Mouse (Mus musculus) neural tube, embryonic 14.5 days (tissue): ENCODE measurements at regions not wholly inside any gene's neighbourhood (a gene's known extent, or its start where the extent isn't known, plus 50 kb on each side); places are given as distances from the start of the nearest gene placed in this dataset.

ENCODE experiments used
- ATAC-seq: fragments of 200-750 bp; cut with Nextera tagmentation; 2 replicates; pipeline ENCODE4 v1.8.0; 2017; ENCODE audit warnings: low read depth, mild to moderate bottlenecking, moderate TSS enrichment, moderate library complexity
- H3K27ac ChIP-seq: fragments of 300-500 bp; sonication (generic); 2 replicates; pipeline ENCODE4 v1.5.1; 2014; ENCODE audit warnings: low read depth, mild to moderate bottlenecking, control low read depth, low read length, moderate library complexity, mixed read lengths
- H3K27me3 ChIP-seq: fragments of 300-500 bp; sonication (generic); 2 replicates; pipeline ENCODE4 v1.6.1; 2014; ENCODE audit warnings: low read length; ENCODE audit not compliant: control insufficient read depth, insufficient read depth
- H3K36me3 ChIP-seq: fragments of 300-500 bp; sonication (generic); 2 replicates; pipeline ENCODE4 v1.6.1; 2014; ENCODE audit warnings: low read length, mixed read lengths; ENCODE audit not compliant: control insufficient read depth, insufficient read depth
- H3K4me1 ChIP-seq: fragments of 300-500 bp; sonication (generic); 2 replicates; pipeline ENCODE4 v1.6.1; 2014; ENCODE audit warnings: low read length; ENCODE audit not compliant: control insufficient read depth, insufficient read depth
- H3K4me2 ChIP-seq: fragments of 300-500 bp; sonication (generic); 2 replicates; pipeline ENCODE4 v1.6.1; 2014; ENCODE audit warnings: mild to moderate bottlenecking, low read depth, low read length, control low read depth
- H3K4me3 ChIP-seq: fragments of 300-500 bp; sonication (generic); 2 replicates; pipeline ENCODE4 v1.5.1; 2014; ENCODE audit warnings: low read depth, low read length, control low read depth, mixed read lengths
- H3K9ac ChIP-seq: fragments of 300-500 bp; sonication (generic); replicated peaks from 2 replicates; pipeline ENCODE4 v1.6.1; 2014; ENCODE audit warnings: low read depth, mild to moderate bottlenecking, control low read depth, low read length, mixed read lengths
- H3K9me3 ChIP-seq: fragments of 300-500 bp; sonication (generic); 2 replicates; pipeline ENCODE4 v1.6.1; 2016; ENCODE audit warnings: low read length; ENCODE audit not compliant: control insufficient read depth
- WGBS: fragments of 180-500 bp; shearing (Covaris S2); extraction: QIAGEN DNeasy Blood & Tissue Kit; methylation state at CpG from one replicate; pipeline ENCODE4 v1.1.7; 2014; 5-methylcytosine and 5-hydroxymethylcytosine counted together

DNA sequence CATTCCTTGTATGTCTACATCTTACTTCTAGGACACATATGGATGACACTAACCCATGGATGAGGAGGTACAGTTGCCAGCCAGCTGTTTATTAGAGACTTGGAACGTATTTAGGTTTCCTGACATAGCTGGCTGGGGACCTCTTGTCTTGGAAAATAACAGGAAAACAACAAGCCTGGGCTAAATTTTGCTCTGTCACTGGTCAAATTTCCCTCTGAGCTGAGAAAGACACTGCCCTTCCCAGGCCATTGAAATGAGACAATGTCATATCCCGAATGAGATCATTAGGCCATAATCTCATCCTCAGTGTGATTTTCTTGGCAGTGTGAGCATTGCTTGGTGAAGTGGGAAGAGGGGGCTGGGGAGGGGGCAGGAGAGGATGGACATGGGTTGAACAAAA, 321.9 kb upstream of the Pard3b start:
- H3K9ac ChIP-seq, result no peak overlapping the region
- no peaks in the 10 kb centered on the region for H3K9me3 ChIP-seq
- no peak overlapping the region for H3K27ac ChIP-seq
- H3K27me3 ChIP-seq, result no peaks in the 10 kb centered on the region; the same call in 1 of the 2 replicates
- no peak for ATAC-seq
- no peaks in the 10 kb centered on the region for H3K36me3 ChIP-seq
- no peak overlapping the region for H3K4me3 ChIP-seq
- no peaks in the 10 kb centered on the region for H3K4me1 ChIP-seq
- H3K4me2 ChIP-seq, result no peak overlapping the region
- WGBS, result 73% methylated on average over 2 of the region's 2 CpGs

DNA sequence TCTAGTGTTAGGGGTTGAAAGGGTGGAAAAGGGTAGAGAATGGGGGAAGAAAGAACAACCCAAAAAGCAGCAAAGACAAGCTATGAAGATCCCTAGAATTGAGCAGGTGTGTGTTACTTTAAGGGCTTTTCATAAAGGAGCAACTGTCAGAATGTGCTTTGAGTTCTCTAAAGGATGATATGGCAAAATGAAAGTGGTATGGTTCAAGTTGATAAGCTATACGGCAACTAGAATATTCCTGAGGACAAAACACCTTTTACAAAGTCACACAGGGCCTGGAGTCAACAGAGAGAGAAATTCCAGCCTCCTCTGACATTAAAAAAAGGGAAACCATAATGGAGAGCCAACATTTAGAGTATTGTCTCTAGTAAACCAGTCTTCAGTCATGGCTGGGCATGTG, 320.6 kb upstream of the Pard3b start:
- H3K9ac ChIP-seq, result no peak overlapping the region
- H3K27me3 ChIP-seq, result no peaks in the 10 kb centered on the region; the same call in 1 of the 2 replicates
- no peak for ATAC-seq
- H3K9me3 ChIP-seq, result no peaks in the 10 kb centered on the region
- WGBS, result 89% methylated on average over 1 of the region's 1 CpGs
- no peaks in the 10 kb centered on the region for H3K36me3 ChIP-seq
- H3K4me1 ChIP-seq, result no peaks in the 10 kb centered on the region
- no peak overlapping the region for H3K27ac ChIP-seq
- H3K4me2 ChIP-seq, result no peak overlapping the region
- H3K4me3 ChIP-seq, result no peak overlapping the region

DNA sequence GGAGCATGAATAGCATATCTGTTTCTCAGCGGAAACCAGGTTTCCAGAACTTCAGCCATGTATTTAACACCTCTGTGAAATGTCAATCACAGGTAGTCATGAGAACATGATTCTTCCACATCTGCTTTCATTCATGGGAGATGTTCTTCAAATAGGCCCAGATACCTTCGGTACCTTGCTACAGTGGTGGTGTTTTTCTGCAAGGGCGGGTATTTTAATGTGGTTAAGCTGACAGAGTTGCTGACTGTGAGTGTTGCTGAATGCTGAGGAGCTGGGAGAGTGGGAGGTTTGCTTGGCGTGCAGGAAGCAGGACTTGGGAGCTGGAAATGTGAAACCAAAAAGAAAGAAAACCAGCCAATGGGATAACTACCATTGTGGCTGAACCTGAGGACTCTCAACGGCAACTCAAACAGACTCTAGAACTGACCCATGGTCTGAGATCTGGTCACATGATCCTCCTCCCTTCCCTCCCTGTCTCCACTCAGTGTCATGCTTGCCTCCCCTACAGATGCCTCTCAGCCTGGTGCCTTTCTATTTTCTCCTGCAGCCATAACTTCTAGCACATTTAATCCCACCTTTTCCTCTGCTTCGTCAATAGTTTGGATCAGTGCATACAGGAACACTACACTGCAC, 317.0 kb upstream of the Pard3b start:
- H3K27me3 ChIP-seq, result no peaks in the 10 kb centered on the region
- no peak overlapping the region for H3K4me3 ChIP-seq
- no peak overlapping the region for H3K4me2 ChIP-seq
- ATAC-seq, result no peak
- H3K9me3 ChIP-seq, result no peaks in the 10 kb centered on the region
- no peaks in the 10 kb centered on the region for H3K4me1 ChIP-seq
- H3K9ac ChIP-seq, result no peak overlapping the region
- H3K27ac ChIP-seq, result no peak overlapping the region
- 85% methylated on average over 6 of the region's 6 CpGs for WGBS
- no peaks in the 10 kb centered on the region for H3K36me3 ChIP-seq

DNA sequence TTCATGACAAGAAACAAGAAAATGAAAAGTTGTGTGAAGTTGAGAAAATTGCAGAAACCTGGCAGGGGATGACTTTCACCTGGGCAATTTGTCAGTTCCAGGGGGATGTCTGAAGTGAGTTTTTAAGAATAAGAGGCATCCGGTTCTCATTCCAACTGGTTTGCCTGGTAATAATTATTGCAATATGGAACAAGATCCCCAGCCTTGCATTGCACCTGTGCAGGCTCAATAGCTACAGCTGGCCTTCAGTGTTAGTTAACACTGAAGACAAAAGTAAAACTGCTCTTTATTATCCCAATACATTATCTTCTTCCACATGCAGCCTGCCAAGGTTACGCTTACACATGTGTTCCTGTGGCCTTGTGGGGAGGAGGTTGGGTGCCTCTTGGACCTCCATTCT, 307.2 kb upstream of the Pard3b start:
- no peak overlapping the region for H3K27ac ChIP-seq
- H3K4me3 ChIP-seq, result no peak overlapping the region
- no peaks in the 10 kb centered on the region for H3K36me3 ChIP-seq
- H3K4me2 ChIP-seq, result no peak overlapping the region
- H3K4me1 ChIP-seq, result no peaks in the 10 kb centered on the region
- H3K9me3 ChIP-seq, result no peaks in the 10 kb centered on the region
- ATAC-seq, result no peak
- H3K9ac ChIP-seq, result no peak overlapping the region
- no peaks in the 10 kb centered on the region for H3K27me3 ChIP-seq
- WGBS, result 92% methylated on average over 2 of the region's 2 CpGs

DNA sequence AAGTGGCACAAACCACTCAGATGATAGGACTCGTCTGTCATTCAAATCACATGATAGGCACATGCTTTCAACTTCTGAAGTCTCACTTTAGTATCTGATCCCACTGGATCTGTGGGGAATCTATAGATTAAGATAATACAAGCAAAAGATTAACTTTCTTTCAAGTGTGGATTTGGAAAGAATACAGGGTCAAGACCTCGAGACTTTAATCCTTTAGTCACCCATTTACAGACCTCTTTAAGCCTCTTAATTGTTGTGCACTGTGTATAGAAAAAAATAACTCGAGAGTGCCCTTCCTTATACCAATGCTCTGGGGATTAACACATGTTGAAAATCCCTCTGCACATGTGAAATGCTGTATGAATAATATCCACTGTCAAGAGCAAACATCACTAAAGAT, 306.7 kb upstream of the Pard3b start:
- H3K36me3 ChIP-seq, result no peaks in the 10 kb centered on the region
- H3K4me1 ChIP-seq, result no peaks in the 10 kb centered on the region
- no peak overlapping the region for H3K9ac ChIP-seq
- WGBS, result 76% methylated on average over 3 of the region's 3 CpGs
- no peak overlapping the region for H3K4me2 ChIP-seq
- H3K9me3 ChIP-seq, result no peaks in the 10 kb centered on the region
- H3K27ac ChIP-seq, result no peak overlapping the region
- H3K4me3 ChIP-seq, result no peak overlapping the region
- ATAC-seq, result no peak
- no peaks in the 10 kb centered on the region for H3K27me3 ChIP-seq

DNA sequence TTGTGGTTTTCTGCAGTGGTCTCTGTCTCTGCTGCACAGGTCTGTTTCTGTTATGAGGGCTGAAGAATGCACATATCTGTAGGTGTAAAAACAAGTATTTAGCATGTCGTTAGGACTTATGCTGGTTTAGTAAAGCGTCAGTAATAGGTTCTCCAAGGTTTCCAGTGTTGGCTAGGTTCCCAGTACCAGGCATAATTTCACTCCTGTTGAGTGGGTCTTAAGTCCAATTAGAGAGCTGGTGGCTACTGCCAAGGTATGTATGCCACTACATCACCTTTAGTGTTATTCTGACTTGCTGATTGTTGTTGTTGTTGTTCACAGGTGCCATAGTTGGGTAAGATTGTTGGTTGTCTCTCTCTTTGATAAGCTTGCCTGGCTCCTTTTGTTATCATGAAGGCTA, 302.3 kb upstream of the Pard3b start:
- no peak for ATAC-seq
- H3K9ac ChIP-seq, result no peak overlapping the region
- H3K4me3 ChIP-seq, result no peak overlapping the region
- no peaks in the 10 kb centered on the region for H3K4me1 ChIP-seq
- WGBS, result 63% methylated on average over 2 of the region's 2 CpGs
- H3K27ac ChIP-seq, result no peak overlapping the region
- no peak overlapping the region for H3K4me2 ChIP-seq
- H3K36me3 ChIP-seq, result no peaks in the 10 kb centered on the region
- H3K9me3 ChIP-seq, result 0 out of 2 replicates have a peak, but pooled peaks cover 2% of the 10 kb centered on the region
- no peaks in the 10 kb centered on the region for H3K27me3 ChIP-seq

DNA sequence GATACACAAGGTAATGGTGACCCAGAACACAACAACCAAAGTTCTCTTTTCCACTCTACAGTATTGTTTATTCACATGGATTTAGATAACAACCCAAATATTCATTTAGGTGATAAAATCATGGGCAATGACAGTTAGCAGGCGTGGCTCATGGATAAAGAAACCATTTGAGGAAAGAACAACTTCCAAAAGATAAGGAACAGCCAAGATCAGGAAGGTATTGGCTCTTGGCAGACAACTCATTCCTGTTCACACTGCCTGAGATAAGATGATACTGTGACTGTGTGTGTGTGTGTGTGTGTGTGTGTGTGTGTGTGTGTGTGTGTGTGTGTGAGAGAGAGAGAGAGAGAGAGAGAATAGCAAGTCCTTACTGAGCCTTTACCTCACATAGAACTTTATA, 285.7 kb upstream of the Pard3b start:
- Histone ChIP-seq H3K27me3 (no peaks in the 10 kb centered on the region), H3K9ac (no peak overlapping the region), H3K4me1 (no peaks in the 10 kb centered on the region), H3K4me2 (no peak overlapping the region), H3K4me3 (no peak overlapping the region), H3K27ac (no peak overlapping the region), H3K36me3 (no peaks in the 10 kb centered on the region), H3K9me3 (no peaks in the 10 kb centered on the region)
- ATAC-seq, result no peak
- 83% methylated on average over 1 of the region's 1 CpGs for WGBS

DNA sequence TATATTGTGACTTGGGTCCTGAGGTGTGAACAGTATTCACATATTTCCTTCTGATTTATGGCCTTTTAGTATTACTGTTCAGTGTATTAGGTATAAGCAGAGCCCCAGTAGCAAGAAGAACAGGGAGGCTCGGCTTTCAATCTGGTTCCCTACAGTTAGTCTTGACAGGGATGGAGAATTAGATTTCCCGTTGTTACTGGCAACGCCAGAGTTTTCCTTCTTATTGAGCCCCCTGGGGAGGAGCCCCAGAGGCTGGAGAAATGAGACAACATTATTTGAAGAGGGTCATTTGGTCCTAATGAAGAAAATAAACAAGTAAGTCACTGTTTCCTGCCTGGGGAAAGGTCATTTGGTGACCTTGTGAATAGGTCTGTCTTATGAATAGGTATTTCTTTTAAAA, 285.1 kb upstream of the Pard3b start:
- H3K27me3 ChIP-seq, result no peaks in the 10 kb centered on the region
- WGBS, result 8% methylated on average over 3 of the region's 3 CpGs
- H3K9me3 ChIP-seq, result no peaks in the 10 kb centered on the region
- no peak overlapping the region for H3K4me3 ChIP-seq
- H3K27ac ChIP-seq, result no peak overlapping the region
- H3K4me1 ChIP-seq, result no peaks in the 10 kb centered on the region
- H3K4me2 ChIP-seq, result no peak overlapping the region
- no peak overlapping the region for H3K9ac ChIP-seq
- ATAC-seq, result no peak
- no peaks in the 10 kb centered on the region for H3K36me3 ChIP-seq

DNA sequence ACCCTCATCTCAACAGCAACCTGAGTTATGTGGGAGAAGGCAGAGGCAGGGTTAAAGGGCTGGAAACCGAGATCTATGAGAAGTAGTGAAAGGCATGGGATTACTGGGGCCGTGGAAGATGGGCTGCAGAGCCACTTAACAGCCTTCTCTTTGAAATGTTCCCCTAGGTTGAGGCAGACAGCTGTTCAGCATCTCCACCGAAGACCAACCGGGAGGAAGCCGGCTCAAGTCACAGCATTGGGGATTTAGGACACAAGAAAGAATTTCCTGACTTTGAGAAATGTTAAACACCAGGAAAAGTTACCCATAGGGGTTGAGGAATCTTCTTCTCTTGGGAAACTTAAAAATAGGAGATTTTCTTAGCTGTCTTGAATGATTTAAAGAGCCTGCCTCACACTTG, 283.4 kb upstream of the Pard3b start:
- 71% methylated on average over 5 of the region's 5 CpGs for WGBS
- Histone ChIP-seq H3K36me3 (no peaks in the 10 kb centered on the region), H3K9me3 (no peaks in the 10 kb centered on the region), H3K27ac (no peak overlapping the region), H3K27me3 (no peaks in the 10 kb centered on the region), H3K4me2 (no peak overlapping the region), H3K9ac (no peak overlapping the region), H3K4me1 (0 out of 2 replicates have a peak, but pooled peaks cover 4% of the 10 kb centered on the region), H3K4me3 (no peak overlapping the region)
- no peak for ATAC-seq
